Mouse (Mus musculus) adrenal gland, adult 18-20 months (tissue): ENCODE measurements at regions not wholly inside any gene's neighbourhood (a gene's known extent, or its start where the extent isn't known, plus 50 kb on each side); places are given as distances from the start of the nearest gene placed in this dataset.

ENCODE experiments used
- DNase-seq, 2 experiments: peaks; one replicate each; pipeline ENCODE4 v3.0.0; 2021 to 2022; ENCODE audit warnings: low spot score in 2 of 2

DNA sequence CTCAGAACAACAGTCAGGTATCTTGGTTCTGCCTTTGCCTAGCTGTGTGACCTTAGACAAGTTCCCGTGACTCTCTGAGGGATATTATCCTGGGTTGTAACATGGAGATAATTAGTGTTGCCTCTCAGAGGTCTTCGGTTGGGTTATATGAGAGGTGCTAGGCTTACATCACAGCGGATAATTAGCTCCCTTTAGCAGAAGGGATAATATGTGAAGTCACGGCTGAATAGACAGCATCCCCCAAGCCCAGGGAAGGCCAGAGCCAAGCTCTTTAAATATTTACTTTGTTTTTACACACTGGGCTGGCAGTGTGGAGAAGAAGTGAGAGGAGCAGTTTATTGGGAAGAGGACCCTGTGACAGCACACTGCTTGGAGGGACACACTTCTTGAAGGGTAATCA, 299.9 kb downstream of the Ptpru start:
- DNase-seq = no peak

- no peak for DNase-seq
Observed at GRCm38 (mm10) chr4:131546422-131547200, 291.5 kb downstream of the Ptpru start.

GRCm38 (mm10) chr4:131549581-131549980, 288.5 kb downstream of the Ptpru start:
- no peak for DNase-seq

DNA sequence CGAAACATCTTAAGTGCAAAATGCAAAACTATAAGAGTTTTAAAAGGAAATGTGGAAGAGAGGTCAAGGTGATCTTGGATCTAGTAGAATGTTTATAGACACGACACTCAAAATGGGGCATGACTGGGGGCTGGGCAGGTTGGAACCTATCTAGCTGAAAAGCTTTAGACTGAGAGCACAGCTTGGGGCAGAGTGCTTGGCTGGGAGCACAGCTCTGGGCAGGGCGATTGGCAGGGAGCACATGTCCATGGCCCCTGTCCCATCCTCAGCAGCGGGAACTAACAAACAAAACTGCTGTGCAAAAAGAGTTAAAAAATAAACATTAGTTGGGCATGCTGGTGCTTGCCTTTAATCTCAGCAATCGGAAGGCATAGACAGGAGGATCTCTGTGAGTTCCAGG, 279.6 kb downstream of the Ptpru start:
- DNase-seq = no peak

- DNase-seq = no peak
Observed at GRCm38 (mm10) chr4:131563851-131564250, 274.2 kb downstream of the Ptpru start.

GRCm38 (mm10) chr4:131565203-131565602, 272.9 kb downstream of the Ptpru start:
- no peak for DNase-seq

GRCm38 (mm10) chr4:131567241-131567640, 270.8 kb downstream of the Ptpru start:
- no peak for DNase-seq

- DNase-seq = no peak
Observed at GRCm38 (mm10) chr4:131569156-131569555, 268.9 kb downstream of the Ptpru start.

DNA sequence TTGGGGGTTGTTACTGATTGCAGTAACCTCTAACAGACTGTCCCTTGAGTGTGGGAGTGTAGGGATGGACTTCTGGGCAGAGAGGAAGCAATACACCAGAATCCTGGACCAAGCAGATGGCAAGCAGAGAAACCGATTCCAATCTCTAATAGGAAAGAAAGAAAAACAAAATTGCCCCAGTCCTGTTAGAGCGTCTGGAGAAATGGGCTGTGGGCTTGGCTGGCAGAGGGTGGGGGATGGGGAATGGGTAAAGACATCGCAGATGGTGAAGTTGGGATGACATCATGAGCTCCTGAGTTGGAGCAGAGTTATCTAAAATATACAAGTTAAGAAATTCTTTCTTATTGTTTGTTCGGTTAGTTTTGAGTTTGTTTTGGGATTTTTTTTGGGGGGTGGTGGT, 260.5 kb downstream of the Ptpru start:
- no peak for DNase-seq

- no peak for DNase-seq
Observed at GRCm38 (mm10) chr4:131585946-131586345, 252.1 kb downstream of the Ptpru start.

DNA sequence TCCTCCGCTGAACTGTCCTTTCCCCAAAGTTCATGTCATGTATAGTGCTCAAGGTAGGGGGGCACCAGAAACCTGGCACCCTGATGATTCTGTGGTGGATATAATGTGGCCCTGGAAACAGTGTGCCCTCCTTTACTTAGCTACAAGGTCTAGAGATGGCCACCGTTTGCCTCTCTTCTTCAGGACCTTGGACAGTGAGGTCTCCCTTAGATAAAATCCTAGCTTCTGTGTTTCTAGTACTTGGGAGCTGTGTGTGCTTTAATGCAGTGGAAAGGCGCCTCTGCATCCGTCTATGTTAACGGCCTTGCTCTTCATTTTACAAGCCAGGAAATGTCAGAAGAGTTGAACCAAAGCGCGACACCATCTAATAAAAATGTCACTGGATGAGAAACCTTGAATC, 250.6 kb downstream of the Ptpru start:
- no peak for DNase-seq

DNA sequence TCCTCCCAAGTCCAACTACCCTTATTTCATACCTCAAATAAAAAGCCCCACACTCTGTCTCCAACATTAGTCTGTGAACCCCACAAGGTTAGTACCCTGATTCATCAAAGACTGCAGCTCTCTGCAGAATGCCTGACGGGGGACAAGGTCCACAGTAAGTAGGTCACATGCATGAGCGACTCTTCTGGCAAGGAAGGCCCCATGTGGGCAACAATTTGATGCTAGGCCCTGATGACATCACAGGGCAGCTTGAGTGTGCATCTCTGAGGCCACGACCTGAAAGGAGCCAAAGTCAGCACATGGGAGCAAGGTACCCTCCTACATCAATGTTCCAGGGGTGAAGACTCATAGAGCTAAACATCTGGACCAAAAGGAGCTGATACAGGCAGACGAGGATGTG, 248.0 kb downstream of the Ptpru start:
- no peak for DNase-seq

DNA sequence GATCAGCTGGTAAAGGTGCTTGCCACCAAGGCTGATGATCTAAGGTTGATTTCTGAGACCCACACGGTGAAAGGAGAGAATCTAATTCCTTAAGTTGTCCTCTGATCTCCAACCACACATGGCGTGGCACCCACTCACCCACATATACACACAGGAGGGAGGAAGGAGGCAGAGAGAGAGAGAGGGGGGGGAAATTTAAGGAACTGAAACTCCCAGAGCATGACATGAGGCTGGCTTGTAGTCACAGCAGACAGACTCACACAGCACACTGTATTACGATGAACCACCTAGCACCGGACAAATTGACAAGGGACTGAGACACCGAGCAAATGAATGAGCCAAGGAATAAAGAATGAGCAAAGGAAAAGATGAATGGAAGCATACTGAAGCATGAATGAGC, 246.6 kb downstream of the Ptpru start:
- no peak for DNase-seq

DNA sequence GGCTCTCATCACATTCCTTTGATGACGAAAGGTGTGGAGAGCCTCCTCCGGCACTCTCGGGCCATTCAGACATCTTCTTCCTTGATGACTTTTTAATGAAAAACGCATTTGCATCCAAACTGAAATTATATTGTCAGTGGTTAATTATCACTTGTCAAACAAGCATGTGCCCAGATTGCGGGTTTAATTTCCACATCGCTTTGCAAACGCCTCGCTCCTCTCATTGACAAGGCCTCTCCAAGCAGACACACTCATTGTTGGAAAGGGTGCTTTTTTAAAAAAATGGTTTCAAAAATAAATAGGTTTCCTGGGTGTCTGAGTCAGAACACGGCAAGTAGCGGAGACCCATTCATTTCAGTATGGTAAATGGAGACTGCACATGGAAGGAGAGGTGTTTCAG, 240.1 kb downstream of the Ptpru start:
- no peak for DNase-seq

- DNase-seq = no peak
Observed at GRCm38 (mm10) chr4:131614434-131614833, 223.7 kb downstream of the Ptpru start.

GRCm38 (mm10) chr4:131615587-131615986, 222.5 kb downstream of the Ptpru start:
- no peak for DNase-seq

GRCm38 (mm10) chr4:131638105-131638504, 200.0 kb downstream of the Ptpru start:
- DNase-seq = no peak

GRCm38 (mm10) chr4:131656034-131656433, 182.1 kb downstream of the Ptpru start:
- DNase-seq = no peak

- DNase-seq = peak; percentile 6 to 33
Observed at GRCm38 (mm10) chr4:131657922-131658321, 180.2 kb downstream of the Ptpru start.

- no peak for DNase-seq
Observed at GRCm38 (mm10) chr4:131660931-131661330, 177.2 kb downstream of the Ptpru start.

DNA sequence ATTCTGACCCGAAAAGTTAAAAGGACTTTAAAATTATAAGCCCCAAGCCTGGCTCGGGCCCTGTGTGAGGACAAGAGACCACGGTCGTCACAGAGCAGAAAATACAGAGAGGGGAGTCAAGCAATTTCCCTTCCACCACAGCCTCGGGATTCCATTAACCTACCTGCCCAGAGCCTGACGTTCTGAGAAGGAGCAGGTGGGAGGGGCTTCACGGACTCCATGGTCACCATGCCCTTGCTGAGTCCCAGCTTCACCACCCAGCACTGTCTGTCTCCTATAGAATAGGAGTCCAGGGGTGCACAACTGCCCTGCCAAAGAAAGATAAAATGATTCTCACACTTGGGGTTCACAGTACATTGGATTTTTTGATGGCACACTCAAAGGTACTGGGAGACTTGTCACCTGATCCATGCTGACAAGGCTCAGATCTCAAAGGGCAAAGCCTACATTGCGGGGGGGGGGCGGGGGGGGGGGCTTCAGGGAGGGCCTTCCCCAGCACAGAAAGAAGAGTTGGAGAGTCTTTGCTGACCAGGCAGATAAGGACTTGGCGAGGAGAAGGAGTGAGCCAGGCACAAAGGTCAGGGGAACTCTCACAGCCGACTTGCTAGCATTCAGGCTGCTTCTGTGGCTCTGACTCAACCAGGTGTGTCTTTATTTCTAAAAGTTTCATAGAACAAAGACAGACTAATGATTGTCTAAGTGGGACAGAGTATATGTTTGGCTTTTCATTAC, 166.1 kb downstream of the Ptpru start:
- DNase-seq = no peak

DNA sequence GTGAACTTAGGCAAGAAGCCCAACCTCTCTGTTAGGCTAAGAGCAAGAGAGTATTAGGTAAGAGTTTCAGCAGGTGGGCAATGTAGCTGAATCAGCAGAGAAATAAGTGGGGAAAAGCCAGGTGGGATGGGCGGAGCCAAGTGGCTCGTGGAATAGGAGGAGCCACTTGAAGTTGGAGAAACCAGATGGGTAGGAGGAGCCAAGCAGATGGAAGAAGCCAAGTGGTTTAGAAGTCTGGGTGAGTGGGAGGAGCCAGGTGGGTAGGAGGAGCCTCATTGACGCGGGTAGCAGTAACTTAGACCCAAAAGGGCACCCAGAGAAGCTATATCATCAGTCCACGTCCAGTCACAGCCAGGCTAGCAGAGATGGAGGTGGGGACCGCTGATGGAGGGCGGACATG, 160.1 kb downstream of the Ptpru start:
- DNase-seq = no peak

DNA sequence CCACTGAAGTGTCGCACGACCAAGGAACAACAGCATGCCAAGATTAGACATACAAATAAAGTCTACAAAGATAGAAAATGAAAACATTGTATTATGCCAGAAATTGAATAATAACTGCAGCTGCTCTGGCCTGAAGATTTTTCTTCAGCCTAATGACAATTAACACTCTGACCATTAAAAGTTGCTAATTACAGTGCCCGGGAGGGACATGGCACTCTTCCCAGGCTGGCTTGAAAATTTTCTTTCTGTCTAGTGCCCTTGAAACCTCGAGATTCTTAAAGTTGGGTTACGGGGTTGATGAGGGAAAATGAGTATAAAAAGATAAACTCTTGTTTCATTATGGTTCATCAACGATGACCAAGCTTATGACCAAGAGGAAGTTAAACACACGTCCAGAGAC, 154.9 kb downstream of the Ptpru start:
- no peak for DNase-seq
